Mouse (Mus musculus) myocyte (in vitro differentiated cells): ENCODE measurements around the gene Sergef.

Experiments
- CEBPB ChIP-seq: IDR thresholded peaks from 2 replicates; pipeline ENCODE4 v1.6.1; 2011; ENCODE audit warnings: mild to moderate bottlenecking, moderate library complexity; ENCODE audit not compliant: poor library complexity, insufficient read depth, severe bottlenecking
- POLR2A ChIP-seq: IDR thresholded peaks from one replicate; pipeline ENCODE4 v1.6.1; 2011; ENCODE audit warnings: low read depth, mild to moderate bottlenecking, control low read depth, moderate library complexity; ENCODE audit not compliant: insufficient read length
- TCF12 ChIP-seq: IDR thresholded peaks from one replicate; pipeline ENCODE4 v1.6.1; 2011; ENCODE audit warnings: mild to moderate bottlenecking, control low read depth; ENCODE audit not compliant: poor library complexity, insufficient read depth, severe bottlenecking

- TF ChIP-seq POLR2A (no peak), TCF12 (no peak), CEBPB (no peak)
These were observed 87.5 kb downstream of the Sergef start for GRCm38 (mm10) chr7:46551935-46552752.
